Mouse (Mus musculus) bone marrow, adult 2 months (tissue): ENCODE measurements around the gene Nxf1.

Experiments
- CTCF ChIP-seq: fragments of 200-500 bp; IDR thresholded peaks from 2 replicates; pipeline ENCODE4 v1.5.1; 2011; ENCODE audit warnings: low read length, control low read depth; ENCODE audit not compliant: control insufficient read depth, insufficient read depth
- POLR2A ChIP-seq: fragments of 200-500 bp; IDR thresholded peaks from 2 replicates; pipeline ENCODE4 v1.6.1; 2011; ENCODE audit warnings: low read depth, mild to moderate bottlenecking, control low read depth, low read length, borderline replicate concordance; ENCODE audit not compliant: control insufficient read depth

GRCm38 (mm10) chr19:8774086-8774835, 17.4 kb downstream of the Nxf1 start, which contains the start of gene Tmem179b:
- peak; percentile 8; the same call in 1 of the 2 replicates for TF ChIP-seq CTCF
- TF ChIP-seq POLR2A, result peak; percentile 98
